ENCODE assay signal across 18 mouse cellular contexts in genomic region chr5:43989017-43989416, GRCm38 (mm10). TPM values are rescaled to one million over a fixed set of nuclear protein-coding genes. Genes with fewer than 3 reads are reported as not detected.
DNase-seq lines count a peak whose midpoint lies in the region; ATAC-seq and TF ChIP-seq lines count a peak whose summit lies in the region.
"Had no signal": no experiment of that assay in that cellular context is flagged by ENCODE, and none has a peak within 500 bp of the region (broad histone marks: within the 10 kb centered on the region; RNA-seq: fewer than 3 reads in every experiment).

No protein-coding gene starts in this region.

- H3K9me3 ChIP-seq in kidney, embryonic 16.5 days (ENCODE audit: low read length) = no peaks in the 10 kb centered on the region
- H3K9me3 ChIP-seq in lung, embryonic 14.5 days (ENCODE audit: low read depth, low read length) = no peaks in the 10 kb centered on the region
- no peaks in the 10 kb centered on the region for H3K9me3 ChIP-seq in intestine, embryonic 15.5 days
- H3K9me3 ChIP-seq: heart, embryonic 12.5 days; limb, embryonic 10.5 days; midbrain, embryonic 12.5 days had no signal

- TF ChIP-seq CTCF in kidney, adult 2 months (conservative IDR thresholded peaks at IDR 0.05; ENCODE audit: insufficient read depth, insufficient read length, low read depth, low read length) = peak; percentile 51
- TF ChIP-seq CTCF in lung, embryonic 14.5 days (IDR thresholded peaks at IDR 0.05; ENCODE audit: low read depth) = peak; percentile 28; the same call in 1 of the 2 replicates

- ATAC-seq in kidney, embryonic 16.5 days (ENCODE audit: low FRiP score, low TSS enrichment) = no peak
- no peak for ATAC-seq in lung, embryonic 14.5 days (ENCODE audit: insufficient read depth)
- 0 out of 2 replicates have a peak, but pooled peaks have one; percentile 42 for ATAC-seq in intestine, embryonic 15.5 days
- ATAC-seq: forebrain, postnatal 0 days; Patski had no signal

- TF ChIP-seq POLR2A in kidney, adult 2 months (IDR thresholded peaks at IDR 0.05; ENCODE audit: low read depth, low read length) = no peak

- no peak overlapping the region for H3K4me2 ChIP-seq in kidney, embryonic 16.5 days (replicated peaks; ENCODE audit: low read depth, low read length)
- H3K4me2 ChIP-seq in lung, embryonic 14.5 days = no peak overlapping the region
- H3K4me2 ChIP-seq in intestine, embryonic 15.5 days (replicated peaks) = no peak overlapping the region
- H3K4me2 ChIP-seq: heart, embryonic 12.5 days; midbrain, embryonic 12.5 days had no signal

- DNase-seq in kidney, adult 2 months = no peak
- DNase-seq in lung, embryonic 14.5 days = peak; percentile 11
- no peak for DNase-seq in lung, postnatal 4 days
- DNase-seq in CD4-positive helper T cell, adult 2 months (ENCODE audit: low read depth, low spot score) = peak; percentile 4
- DNase-seq in heart, adult 9 months (ENCODE audit: low spot score in 2 of 2) = no peak
- DNase-seq in embryo, embryonic 10.5 days (ENCODE audit: low spot score) = no peak
- DNase-seq: cerebellum, adult 11-12 months; embryo, embryonic 11 days; forebrain, postnatal 0 days; gastrocnemius, postnatal 25 days; kidney, adult 8-10 months had no signal

- H3K27ac ChIP-seq in kidney, adult 2 months (ENCODE audit: insufficient read depth, low read depth, low read length) = no peak overlapping the region
- no peak overlapping the region for H3K27ac ChIP-seq in kidney, embryonic 16.5 days (ENCODE audit: low read length)
- H3K27ac ChIP-seq in lung, embryonic 14.5 days (ENCODE audit: low read depth) = no peak overlapping the region
- H3K27ac ChIP-seq in intestine, embryonic 15.5 days = no peak overlapping the region
- H3K27ac ChIP-seq: limb, embryonic 10.5 days; midbrain, embryonic 12.5 days had no signal

- no peaks in the 10 kb centered on the region for H3K4me1 ChIP-seq in kidney, adult 2 months (ENCODE audit: control insufficient read depth, insufficient read depth, low read length)
- no peaks in the 10 kb centered on the region for H3K4me1 ChIP-seq in kidney, embryonic 16.5 days (ENCODE audit: insufficient read depth, low read length)
- no peaks in the 10 kb centered on the region for H3K4me1 ChIP-seq in lung, embryonic 14.5 days (ENCODE audit: insufficient read depth)
- H3K4me1 ChIP-seq in intestine, embryonic 15.5 days (replicated peaks) = no peaks in the 10 kb centered on the region
- H3K4me1 ChIP-seq: heart, embryonic 12.5 days; limb, embryonic 10.5 days had no signal

- WGBS in kidney, adult 2 months = 80% methylated on average over 5 of the region's 5 CpGs
- WGBS in kidney, embryonic 16.5 days = 78% methylated on average over 5 of the region's 5 CpGs
- WGBS in lung, embryonic 14.5 days = 73% methylated on average over 5 of the region's 5 CpGs
- WGBS in intestine, embryonic 15.5 days = 77% methylated on average over 5 of the region's 5 CpGs

- no peak overlapping the region for H3K4me3 ChIP-seq in kidney, adult 2 months (ENCODE audit: insufficient read depth, low read depth, low read length)
- H3K4me3 ChIP-seq in kidney, embryonic 16.5 days (ENCODE audit: low read length) = no peak overlapping the region
- H3K4me3 ChIP-seq in lung, embryonic 14.5 days (ENCODE audit: low read depth, low read length) = no peak overlapping the region
- no peak overlapping the region for H3K4me3 ChIP-seq in intestine, embryonic 15.5 days (replicated peaks)
- H3K4me3 ChIP-seq: heart, embryonic 12.5 days; limb, embryonic 10.5 days; midbrain, embryonic 12.5 days; myocyte had no signal

- H3K36me3 ChIP-seq in kidney, adult 2 months (ENCODE audit: control insufficient read depth, insufficient read depth, low read length) = no peaks in the 10 kb centered on the region
- no peaks in the 10 kb centered on the region for H3K36me3 ChIP-seq in kidney, embryonic 16.5 days (ENCODE audit: insufficient read depth, low read length)
- no peaks in the 10 kb centered on the region for H3K36me3 ChIP-seq in lung, embryonic 14.5 days (ENCODE audit: insufficient read depth)
- no peaks in the 10 kb centered on the region for H3K36me3 ChIP-seq in intestine, embryonic 15.5 days
- H3K36me3 ChIP-seq: heart, embryonic 12.5 days; midbrain, embryonic 12.5 days had no signal

- no peaks in the 10 kb centered on the region for H3K27me3 ChIP-seq in kidney, adult 2 months (replicated peaks; ENCODE audit: control insufficient read depth, insufficient read depth, low read length)
- H3K27me3 ChIP-seq in kidney, embryonic 16.5 days (ENCODE audit: insufficient read depth, low read length) = no peaks in the 10 kb centered on the region
- H3K27me3 ChIP-seq in lung, embryonic 14.5 days (ENCODE audit: insufficient read depth, low read length) = no peaks in the 10 kb centered on the region
- H3K27me3 ChIP-seq in intestine, embryonic 15.5 days (replicated peaks) = no peaks in the 10 kb centered on the region
- H3K27me3 ChIP-seq: heart, embryonic 12.5 days; midbrain, embryonic 12.5 days; Patski had no signal

- H3K9ac ChIP-seq in kidney, embryonic 16.5 days (replicated peaks; ENCODE audit: low read length) = no peak overlapping the region
- H3K9ac ChIP-seq in lung, embryonic 14.5 days = no peak overlapping the region
- H3K9ac ChIP-seq in intestine, embryonic 15.5 days = no peak overlapping the region
- H3K9ac ChIP-seq: forebrain, postnatal 0 days; heart, embryonic 12.5 days; midbrain, embryonic 12.5 days had no signal

RNA-seq across cellular contexts. Expression of gene Fgfbp1, which starts 7.4 kb away (rescaled TPM):
- polyA plus RNA-seq in kidney, adult 2 months (2012; rRNA removed) = 3.7 and 4.5 TPM in 2 replicates
- polyA plus RNA-seq in kidney, embryonic 16.5 days (2015; fragmentation: Nextera tagmentation; extraction: Ambion mirVana) = 6.2 and 7.2 TPM in 2 replicates
- 12.1 and 14.4 TPM in 2 replicates for polyA plus RNA-seq in lung, embryonic 14.5 days (2014; fragmentation: Nextera tagmentation; extraction: Ambion mirVana)
- polyA plus RNA-seq in intestine, embryonic 15.5 days (2015; fragmentation: Nextera tagmentation; extraction: Ambion mirVana) = 82.5 and 96.9 TPM in 2 replicates
- polyA plus RNA-seq: heart, embryonic 12.5 days had no signal

Comparison
In these comparisons a context has a peak if more than half of its experiments do, and no peak if none do; other contexts are left out.
1. DNase-seq: peak in lung, embryonic 14.5 days (single experiment) and CD4-positive helper T cell, adult 2 months (single experiment); none in kidney, adult 2 months (single experiment), lung, postnatal 4 days (0 of 2), heart, adult 9 months (0 of 2) and embryo, embryonic 10.5 days (single experiment).